Mouse (Mus musculus) midbrain, embryonic 12.5 days (tissue): ENCODE results near the gene Abce1. TPM values are rescaled to one million over a fixed set of nuclear protein-coding genes. Genes with fewer than 3 reads are reported as not detected.

Source experiments
- ATAC-seq: fragments of 200-750 bp; cut with Nextera tagmentation; 2 replicates; pipeline ENCODE4 v1.8.0; 2017; ENCODE audit warnings: low read depth, moderate TSS enrichment, moderate library complexity; ENCODE audit not compliant: low FRiP score
- H3K27ac ChIP-seq: fragments of 300-500 bp; sonication (generic); replicated peaks from 2 replicates; pipeline ENCODE4 v1.5.1; 2016; ENCODE audit warnings: mild to moderate bottlenecking
- H3K27me3 ChIP-seq: fragments of 300-500 bp; sonication (generic); 2 replicates; pipeline ENCODE4 v1.6.1; 2016; ENCODE audit warnings: mild to moderate bottlenecking
- H3K36me3 ChIP-seq: fragments of 300-500 bp; sonication (generic); 2 replicates; pipeline ENCODE4 v1.6.1; 2016
- H3K4me1 ChIP-seq: fragments of 300-500 bp; sonication (generic); 2 replicates; pipeline ENCODE4 v1.6.1; 2016
- H3K4me2 ChIP-seq: fragments of 300-500 bp; sonication (generic); replicated peaks from 2 replicates; pipeline ENCODE4 v1.6.1; 2016; ENCODE audit warnings: mild to moderate bottlenecking, moderate library complexity
- H3K4me3 ChIP-seq: fragments of 300-500 bp; sonication (generic); 2 replicates; pipeline ENCODE4 v1.5.1; 2016; ENCODE audit warnings: mild to moderate bottlenecking
- H3K9ac ChIP-seq: fragments of 300-500 bp; sonication (generic); replicated peaks from 2 replicates; pipeline ENCODE4 v1.6.1; 2016; ENCODE audit warnings: mild to moderate bottlenecking, moderate library complexity
- H3K9me3 ChIP-seq: fragments of 300-500 bp; sonication (generic); 2 replicates; pipeline ENCODE4 v1.6.1; 2016; ENCODE audit warnings: mild to moderate bottlenecking
- WGBS: fragments of 180-500 bp; shearing (Covaris S2); methylation state at CpG from one replicate; pipeline ENCODE4 v1.1.7; 2016; 5-methylcytosine and 5-hydroxymethylcytosine counted together
- polyA plus RNA-seq: library from polyadenylated mRNA; unstranded; fragments of >200 nt; fragmentation: Nextera tagmentation; extraction: Ambion mirVana; gene quantifications from 2 replicates; pipeline ENCODE4 v1.2.1, GENCODE M21; 2016

Abce1 gene
- 108 and 116 TPM in 2 replicates for polyA plus RNA-seq

DNA sequence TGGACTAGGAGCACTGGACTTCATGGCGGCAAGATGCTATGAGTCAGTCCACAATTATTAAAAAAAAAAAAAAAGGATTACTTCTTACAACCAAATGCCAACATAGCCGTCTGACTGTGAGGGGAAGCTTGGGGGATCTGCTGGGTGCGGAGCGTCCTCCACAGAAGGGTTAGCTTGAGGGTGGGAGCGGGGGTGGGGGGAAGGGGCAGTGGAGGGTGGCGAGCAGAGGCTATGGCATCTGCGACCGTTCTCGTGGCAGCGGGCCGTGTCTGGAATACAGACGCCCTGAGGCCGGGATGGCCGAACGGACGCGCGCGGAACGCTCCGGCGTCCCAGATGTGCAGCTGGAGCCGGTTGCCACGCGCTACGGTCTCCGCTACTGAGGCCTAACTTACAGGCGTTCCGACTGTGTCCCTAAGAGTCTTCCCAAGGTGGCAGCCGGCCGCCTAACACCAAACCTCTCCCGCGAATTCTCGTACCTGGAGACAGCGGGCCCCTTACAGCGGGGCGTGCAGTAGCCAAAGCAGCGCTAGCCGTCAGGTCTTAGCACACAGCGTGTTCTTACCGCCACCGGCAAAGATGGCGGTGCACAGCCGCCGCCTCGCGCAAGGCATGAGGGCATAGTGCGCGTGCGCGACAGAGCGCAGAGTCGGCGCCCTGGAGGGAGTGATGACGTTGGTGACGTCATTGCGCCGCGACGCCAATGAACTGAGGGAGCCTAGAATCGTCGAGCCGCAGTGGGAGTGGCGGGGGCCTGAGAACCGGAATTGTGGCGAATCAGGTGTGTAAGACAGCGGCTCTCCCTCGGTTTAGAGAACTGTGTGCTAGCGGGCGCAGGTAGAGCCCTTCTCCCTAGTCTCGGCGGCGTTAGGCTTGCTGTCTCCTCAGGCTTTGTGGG lies at the start of gene Abce1, which contains the start of gene Anapc10:
TSS of gene Abce1 (minus strand) at position 677 of the 898 bp plus-strand sequence.
TSS of gene Anapc10 (plus strand) at position 757 of the 898 bp plus-strand sequence.
- H3K27ac ChIP-seq = peak within 1 kb of the TSS; percentile 90
- WGBS = under 1% methylated on average over 73 of the region's 73 CpGs
- H3K4me3 ChIP-seq = peak within 1 kb of the TSS; percentile 89

DNA sequence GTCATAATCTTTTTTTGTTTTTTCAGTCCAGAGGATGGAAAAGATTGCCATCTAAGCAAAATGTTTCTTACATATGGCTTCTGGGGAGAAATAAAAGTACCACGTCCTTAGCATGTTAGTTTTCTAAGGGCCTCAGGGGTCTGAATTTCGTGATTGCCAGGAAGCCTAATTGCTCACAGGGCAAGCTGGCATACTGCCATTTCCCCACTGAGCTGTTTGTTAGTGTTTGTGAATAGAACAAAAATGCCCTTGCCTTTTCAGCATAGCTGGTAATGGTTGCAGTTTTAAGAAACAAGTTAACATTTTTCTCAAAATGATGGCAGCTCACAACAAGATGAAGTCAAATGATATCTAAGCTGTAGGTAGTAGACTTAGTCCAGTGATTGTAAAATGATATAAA lies 38.8 kb upstream of the Abce1 start:
- no peak overlapping the region for H3K27ac ChIP-seq
- H3K4me1 ChIP-seq = peaks cover 5% of the 10 kb centered on the region; the same call in 1 of the 2 replicates
- no peak overlapping the region for H3K9ac ChIP-seq
- no peak overlapping the region for H3K4me3 ChIP-seq
- H3K9me3 ChIP-seq = no peaks in the 10 kb centered on the region
- H3K27me3 ChIP-seq = no peaks in the 10 kb centered on the region
- H3K4me2 ChIP-seq = no peak overlapping the region
- WGBS = 61% methylated on average over 2 of the region's 2 CpGs
- H3K36me3 ChIP-seq = 0 out of 2 replicates have a peak, but pooled peaks cover 13% of the 10 kb centered on the region
- no peak for ATAC-seq

More for the DNA sequence above, at the start of gene Abce1, which contains the start of gene Anapc10:
- Histone ChIP-seq H3K4me2 (peak within 1 kb of the TSS; percentile 75), H3K4me1 (peaks cover 8% of the 10 kb centered on the region), H3K27me3 (no peaks in the 10 kb centered on the region), H3K36me3 (peaks cover 24% of the 10 kb centered on the region), H3K9ac (peak within 1 kb of the TSS; percentile 77), H3K9me3 (no peaks in the 10 kb centered on the region)
- ATAC-seq = peak; percentile 98

DNA sequence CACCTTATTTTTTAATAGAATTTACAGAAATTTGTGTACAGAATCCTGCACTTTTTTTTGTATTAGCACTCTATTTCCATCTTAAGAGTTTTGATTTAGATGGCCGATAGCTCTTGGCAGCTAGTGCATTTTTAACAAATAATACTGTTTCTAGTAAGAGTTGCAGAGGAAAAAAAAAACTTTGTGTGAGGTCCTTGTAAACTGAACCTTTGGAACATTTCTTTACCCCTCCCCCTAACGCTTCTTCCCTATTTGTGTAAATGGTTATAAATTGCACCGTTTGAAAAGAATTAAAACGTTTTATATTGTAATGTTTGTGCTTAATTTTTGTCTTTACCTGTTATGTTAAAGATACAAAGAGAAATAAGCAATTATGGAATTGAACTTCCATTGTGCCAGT lies 37.1 kb upstream of the Abce1 start:
- Histone ChIP-seq H3K4me2 (no peak overlapping the region), H3K27me3 (no peaks in the 10 kb centered on the region), H3K36me3 (0 out of 2 replicates have a peak, but pooled peaks cover 13% of the 10 kb centered on the region), H3K4me1 (peaks cover 5% of the 10 kb centered on the region; the same call in 1 of the 2 replicates), H3K9ac (no peak overlapping the region), H3K4me3 (no peak overlapping the region), H3K27ac (no peak overlapping the region), H3K9me3 (no peaks in the 10 kb centered on the region)
- no peak for ATAC-seq
- 72% methylated on average over 4 of the region's 4 CpGs for WGBS

DNA sequence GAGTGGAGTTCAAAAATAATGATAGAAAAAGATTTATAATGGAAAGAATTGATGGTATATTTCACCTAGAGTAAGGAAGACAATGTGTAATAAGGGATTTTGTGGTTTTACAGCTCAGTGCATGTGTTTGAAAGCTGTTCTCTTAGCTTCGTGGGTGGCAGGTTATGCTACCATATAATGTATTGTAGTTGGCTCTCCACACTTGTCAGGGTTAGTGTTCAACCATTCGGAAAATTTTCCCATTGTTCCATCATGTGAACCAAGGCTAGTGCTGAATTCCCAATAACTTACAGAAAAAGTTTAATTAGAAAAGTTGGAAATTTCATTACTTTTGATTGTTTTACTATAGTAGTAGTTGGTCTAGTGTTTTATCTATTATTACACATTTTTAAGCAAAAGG lies 36.6 kb upstream of the Abce1 start:
- Histone ChIP-seq H3K27me3 (no peaks in the 10 kb centered on the region), H3K4me1 (peaks cover 5% of the 10 kb centered on the region; the same call in 1 of the 2 replicates), H3K4me3 (no peak overlapping the region), H3K9ac (no peak overlapping the region), H3K4me2 (no peak overlapping the region), H3K36me3 (0 out of 2 replicates have a peak, but pooled peaks cover 13% of the 10 kb centered on the region), H3K27ac (no peak overlapping the region), H3K9me3 (no peaks in the 10 kb centered on the region)
- 54% methylated on average over 2 of the region's 2 CpGs for WGBS
- ATAC-seq = no peak

DNA sequence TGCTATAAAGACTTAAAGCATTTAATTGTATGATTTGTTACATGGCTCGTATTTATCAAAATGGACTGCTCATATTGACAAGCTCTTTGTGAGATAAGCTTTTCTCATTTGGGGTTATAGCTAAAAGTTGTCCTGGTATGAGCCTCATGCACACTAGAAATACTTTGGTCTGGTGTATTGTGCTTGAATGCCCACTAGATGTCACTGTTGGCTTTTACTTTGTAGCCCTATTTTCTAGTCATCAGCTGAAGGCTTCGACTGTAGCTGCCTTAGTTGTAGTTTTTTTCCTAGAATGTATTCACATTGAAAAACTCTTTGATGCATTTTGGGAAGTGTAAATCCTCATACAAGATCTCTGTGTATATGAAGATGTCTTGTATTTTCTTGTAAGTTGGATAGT lies 22.8 kb upstream of the Abce1 start:
- Histone ChIP-seq H3K36me3 (peaks cover 4% of the 10 kb centered on the region; the same call in 1 of the 2 replicates), H3K27me3 (no peaks in the 10 kb centered on the region), H3K27ac (no peak overlapping the region), H3K4me3 (no peak overlapping the region), H3K9me3 (no peaks in the 10 kb centered on the region), H3K4me2 (no peak overlapping the region), H3K9ac (no peak overlapping the region), H3K4me1 (no peaks in the 10 kb centered on the region)
- WGBS = 28% methylated on average over 2 of the region's 2 CpGs
- peak; percentile 68; the same call in 1 of the 2 replicates for ATAC-seq

DNA sequence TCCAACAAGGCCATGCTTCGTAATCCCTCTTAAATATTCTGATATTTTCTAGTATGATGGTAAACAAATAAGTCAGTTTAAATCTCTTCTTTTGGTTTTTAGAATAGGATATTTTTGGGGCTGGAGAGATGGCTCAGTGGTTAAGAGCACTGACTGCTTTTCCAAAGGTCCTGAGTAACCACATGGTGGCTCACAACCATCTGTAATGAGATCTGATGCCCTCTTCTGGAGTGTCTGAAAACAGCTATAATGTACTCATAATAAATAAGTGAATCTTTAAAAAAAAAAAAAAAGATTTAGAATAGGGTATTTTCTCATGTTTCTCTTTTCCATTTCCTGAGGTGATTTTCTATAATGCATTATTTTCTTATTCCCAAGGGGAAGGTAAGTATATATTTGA lies 16.4 kb upstream of the Abce1 start:
- H3K4me3 ChIP-seq = no peak overlapping the region
- no peaks in the 10 kb centered on the region for H3K9me3 ChIP-seq
- H3K4me2 ChIP-seq = no peak overlapping the region
- no peak overlapping the region for H3K27ac ChIP-seq
- peaks cover 17% of the 10 kb centered on the region; the same call in 1 of the 2 replicates for H3K36me3 ChIP-seq
- no peaks in the 10 kb centered on the region for H3K27me3 ChIP-seq
- H3K9ac ChIP-seq = no peak overlapping the region
- ATAC-seq = no peak
- H3K4me1 ChIP-seq = no peaks in the 10 kb centered on the region
- 98% methylated on average over 1 of the region's 1 CpGs for whole genome bisulfite sequencing

DNA sequence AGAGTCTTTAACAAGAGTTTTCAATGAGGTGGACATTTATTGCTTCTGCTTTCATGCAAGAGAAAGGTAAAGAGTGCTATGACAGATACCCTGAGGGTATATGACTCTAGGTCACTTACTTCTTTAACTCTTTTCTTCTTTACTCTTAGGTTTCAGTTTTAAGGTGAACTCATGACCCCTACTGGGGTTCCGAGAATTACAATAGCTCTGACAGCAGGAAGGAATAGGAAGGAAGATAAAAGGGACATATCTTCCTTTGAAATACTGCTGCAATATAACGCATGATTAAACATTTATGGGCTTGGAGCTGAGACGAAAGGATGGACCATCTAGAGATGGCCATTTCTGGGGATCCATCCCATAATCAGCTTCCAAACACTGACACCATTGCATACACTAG lies 13.0 kb upstream of the Abce1 start:
- Histone ChIP-seq H3K27ac (no peak overlapping the region), H3K4me3 (no peak overlapping the region), H3K4me2 (no peak overlapping the region), H3K9me3 (no peaks in the 10 kb centered on the region), H3K36me3 (peaks cover 39% of the 10 kb centered on the region), H3K9ac (no peak overlapping the region), H3K27me3 (no peaks in the 10 kb centered on the region), H3K4me1 (no peaks in the 10 kb centered on the region)
- ATAC-seq = no peak
- WGBS = 64% methylated on average over 3 of the region's 3 CpGs

DNA sequence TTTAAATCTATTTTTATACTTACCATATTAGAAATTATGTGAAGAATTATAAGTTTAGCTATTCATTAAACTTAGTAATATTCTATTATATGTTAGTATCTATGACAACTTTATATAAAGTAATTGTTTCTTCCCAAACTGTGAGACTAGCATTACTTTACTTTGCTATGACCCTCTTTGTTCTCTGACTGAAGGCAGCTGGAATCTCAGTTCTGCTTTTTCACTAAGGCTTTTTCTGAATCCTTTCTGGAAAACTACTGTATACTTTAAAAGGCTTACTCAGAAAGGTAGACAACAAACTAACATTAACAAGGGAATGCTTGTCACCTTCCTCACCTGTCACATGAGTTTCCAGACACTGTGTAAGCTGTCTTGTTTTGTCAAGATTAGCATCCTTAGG lies 11.8 kb upstream of the Abce1 start:
- H3K27ac ChIP-seq = no peak overlapping the region
- H3K4me2 ChIP-seq = no peak overlapping the region
- H3K4me3 ChIP-seq = no peak overlapping the region
- no peaks in the 10 kb centered on the region for H3K4me1 ChIP-seq
- no peaks in the 10 kb centered on the region for H3K9me3 ChIP-seq
- H3K9ac ChIP-seq = no peak overlapping the region
- H3K27me3 ChIP-seq = no peaks in the 10 kb centered on the region
- no peak for ATAC-seq
- H3K36me3 ChIP-seq = peaks cover 39% of the 10 kb centered on the region

DNA sequence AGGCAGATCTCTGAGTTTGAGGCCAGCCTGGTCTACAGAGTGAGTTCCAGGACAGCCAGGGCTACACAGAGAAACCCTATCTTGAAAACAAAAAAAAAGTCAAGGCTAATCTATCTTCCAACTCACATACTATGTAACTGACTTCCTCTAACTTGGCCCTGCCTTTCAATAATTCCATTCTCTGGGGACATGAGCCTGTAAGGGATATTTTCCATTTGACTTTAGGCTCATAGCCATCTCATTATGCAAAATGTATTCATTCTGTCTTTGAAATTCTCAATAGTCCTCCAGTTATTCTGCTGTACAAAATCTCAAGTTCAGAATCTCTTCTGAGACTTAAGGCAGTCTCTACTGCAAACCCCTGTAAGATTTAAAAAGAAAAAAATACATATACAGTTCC lies 10.0 kb upstream of the Abce1 start:
- peaks cover 53% of the 10 kb centered on the region for H3K36me3 ChIP-seq
- no peaks in the 10 kb centered on the region for H3K4me1 ChIP-seq
- no peak overlapping the region for H3K4me2 ChIP-seq
- no peaks in the 10 kb centered on the region for H3K9me3 ChIP-seq
- H3K9ac ChIP-seq = no peak overlapping the region
- no peak overlapping the region for H3K27ac ChIP-seq
- ATAC-seq = no peak
- H3K4me3 ChIP-seq = no peak overlapping the region
- no peaks in the 10 kb centered on the region for H3K27me3 ChIP-seq

DNA sequence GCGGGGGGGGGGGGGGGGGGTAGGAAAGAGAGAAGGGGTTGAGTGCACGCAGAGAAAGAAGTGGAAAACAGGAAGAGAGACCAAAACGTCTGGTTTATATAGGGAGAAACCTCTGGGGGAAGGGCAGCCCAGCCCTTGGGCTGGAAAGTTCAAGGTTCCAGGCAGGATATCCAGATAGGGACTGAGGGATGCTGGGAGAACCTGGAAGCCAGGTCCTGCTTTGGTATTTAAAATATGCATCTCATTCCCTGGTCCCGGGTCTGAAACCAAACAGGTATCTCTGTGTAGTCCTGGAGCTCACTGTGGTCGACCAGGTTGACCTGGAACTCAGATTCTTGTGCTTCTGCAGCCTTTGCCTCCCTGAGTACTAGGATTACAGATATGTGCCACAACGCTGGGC lies 1.1 kb upstream of the Abce1 start:
- Histone ChIP-seq H3K36me3 (peaks cover 25% of the 10 kb centered on the region), H3K9me3 (no peaks in the 10 kb centered on the region), H3K27me3 (no peaks in the 10 kb centered on the region), H3K4me3 (no peak overlapping the region), H3K9ac (no peak overlapping the region; the same call in 1 of the 2 replicates), H3K4me2 (peak overlapping the region; percentile 41), H3K4me1 (peaks cover 8% of the 10 kb centered on the region), H3K27ac (no peak overlapping the region)
- no peak for ATAC-seq
- WGBS = 55% methylated on average over 5 of the region's 6 CpGs

DNA sequence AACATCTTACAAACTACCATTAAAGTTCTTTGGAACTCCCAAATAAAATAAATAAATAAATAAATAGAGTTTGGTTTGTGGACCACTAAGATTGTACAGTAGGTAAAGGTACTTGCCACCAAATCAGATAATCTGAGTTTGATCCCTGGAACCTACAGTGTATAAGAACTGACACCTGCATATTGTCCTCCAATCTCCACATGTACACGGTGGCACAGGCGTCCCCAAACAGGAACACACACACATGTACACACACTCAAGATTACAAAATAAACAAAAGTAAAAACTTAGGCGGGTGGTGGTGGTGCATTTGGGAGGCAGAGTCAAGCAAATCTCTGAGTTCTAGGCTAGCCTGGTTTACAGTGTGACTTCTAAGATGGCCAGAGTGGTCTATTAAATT lies 4.9 kb downstream of the Abce1 start:
- Histone ChIP-seq H3K4me2 (no peak overlapping the region), H3K36me3 (peaks cover 49% of the 10 kb centered on the region), H3K9ac (no peak overlapping the region), H3K4me1 (0 out of 2 replicates have a peak, but pooled peaks cover 3% of the 10 kb centered on the region), H3K27me3 (no peaks in the 10 kb centered on the region), H3K27ac (no peak overlapping the region), H3K9me3 (no peaks in the 10 kb centered on the region), H3K4me3 (no peak overlapping the region)
- 92% methylated on average over 3 of the region's 3 CpGs for WGBS
- no peak for ATAC-seq

DNA sequence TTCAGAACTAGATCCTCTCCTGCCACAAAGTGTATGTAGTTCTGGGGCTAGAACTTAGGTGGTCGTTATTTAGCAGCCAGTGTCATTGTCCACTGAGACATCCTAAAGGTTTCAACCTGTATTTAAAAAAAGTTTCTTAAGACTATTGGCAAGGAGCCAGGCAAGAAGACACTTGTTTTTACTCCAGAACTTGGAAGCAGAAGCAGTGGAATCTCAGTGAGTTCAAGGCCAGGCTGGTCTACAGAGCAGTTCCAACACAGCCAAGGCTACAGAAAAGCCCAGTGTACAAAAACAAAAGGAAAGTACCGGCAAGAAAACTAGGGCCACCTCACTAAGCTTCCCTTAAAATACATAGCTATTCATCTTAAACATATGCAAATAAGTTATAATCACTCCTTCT lies 19.0 kb downstream of the Abce1 start:
- H3K36me3 ChIP-seq = peaks cover 79% of the 10 kb centered on the region
- 86% methylated on average over 2 of the region's 2 CpGs for WGBS

More for the DNA sequence above, 19.0 kb downstream of the Abce1 start:
- H3K27ac ChIP-seq = no peak overlapping the region
- H3K9ac ChIP-seq = no peak overlapping the region
- no peak overlapping the region for H3K4me2 ChIP-seq
- no peaks in the 10 kb centered on the region for H3K9me3 ChIP-seq
- H3K4me1 ChIP-seq = no peaks in the 10 kb centered on the region
- ATAC-seq = no peak
- H3K4me3 ChIP-seq = no peak overlapping the region
- H3K27me3 ChIP-seq = no peaks in the 10 kb centered on the region
